Mouse (Mus musculus) G1E (cell line): ENCODE results near the gene Prkaca. TPM values are rescaled to one million over a fixed set of nuclear protein-coding genes. Genes with fewer than 3 reads are reported as not detected.

Experiments
- ATAC-seq: 2 replicates; pipeline ENCODE4 v1.8.0; 2016; ENCODE audit warnings: mild to moderate bottlenecking; ENCODE audit not compliant: insufficient number of reproducible peaks, poor library complexity, low FRiP score, severe bottlenecking; ENCODE audit errors: extremely low read depth
- DNase-seq: peaks from one replicate; pipeline ENCODE4 v3.0.0; 2012; ENCODE audit warnings: low spot score
- H3K27me3 ChIP-seq: 2 replicates; pipeline ENCODE4 v1.6.1; 2012; ENCODE audit warnings: mild to moderate bottlenecking, low read length, inconsistent platforms; ENCODE audit not compliant: insufficient read depth
- H3K36me3 ChIP-seq: replicated peaks from 2 replicates; pipeline ENCODE3; 2012; ENCODE audit warnings: mild to moderate bottlenecking, inconsistent platforms
- H3K4me1 ChIP-seq: 2 replicates; pipeline ENCODE4 v1.6.1; 2012; ENCODE audit warnings: low read depth, low read length, inconsistent platforms, mixed read lengths; ENCODE audit not compliant: insufficient read depth
- H3K4me3 ChIP-seq: 2 replicates; pipeline ENCODE4 v1.5.1; 2012; ENCODE audit warnings: low read depth, mild to moderate bottlenecking, inconsistent platforms, low read length, moderate library complexity, mixed read lengths
- H3K9me3 ChIP-seq: replicated peaks from 2 replicates; pipeline ENCODE4 v1.6.1; 2012; ENCODE audit warnings: inconsistent platforms
- CTCF ChIP-seq: IDR thresholded peaks from 2 replicates; pipeline ENCODE4 v1.5.1; 2012; ENCODE audit warnings: low read depth, low read length, inconsistent platforms, mixed read lengths
- GATA1 ChIP-seq: IDR thresholded peaks from 2 replicates; pipeline ENCODE4 v1.6.1; 2012; ENCODE audit warnings: borderline replicate concordance, low read length, inconsistent platforms, mixed read lengths
- GATA2 ChIP-seq: IDR thresholded peaks from 2 replicates; pipeline ENCODE4 v1.6.1; 2012; ENCODE audit warnings: low read depth, low read length, inconsistent platforms, borderline replicate concordance
- POLR2AphosphoS5 ChIP-seq: IDR thresholded peaks from 2 replicates; pipeline ENCODE4 v1.6.1; 2012; ENCODE audit warnings: low read depth, low read length, inconsistent platforms; ENCODE audit not compliant: insufficient replicate concordance
- TAL1 ChIP-seq: conservative IDR thresholded peaks from 2 replicates; pipeline ENCODE4 v1.6.1; 2012; ENCODE audit warnings: low read depth, low read length, inconsistent platforms, mixed read lengths
- polyA plus RNA-seq: library from polyadenylated mRNA; stranded (reverse); fragments of >175 nt; gene quantifications from 2 replicates; pipeline ENCODE4 v1.2.3, GENCODE M21; 2012
- total RNA-seq, 2 experiments: library from RNA; stranded (forward) in 1 of 2; stranded (reverse) in 1 of 2; fragments of 200-1000 nt in 1 of 2; fragments of >200 nt in 1 of 2; fragmentation: Nextera tagmentation in 1 of 2; gene quantifications; 2 replicates each; pipeline ENCODE4 v1.2.3; 2014 to 2017

The Prkaca gene
- total and polyA plus RNA-seq, 3 experiments = 32.2 to 99.3 (median 46.9) TPM

DNA sequence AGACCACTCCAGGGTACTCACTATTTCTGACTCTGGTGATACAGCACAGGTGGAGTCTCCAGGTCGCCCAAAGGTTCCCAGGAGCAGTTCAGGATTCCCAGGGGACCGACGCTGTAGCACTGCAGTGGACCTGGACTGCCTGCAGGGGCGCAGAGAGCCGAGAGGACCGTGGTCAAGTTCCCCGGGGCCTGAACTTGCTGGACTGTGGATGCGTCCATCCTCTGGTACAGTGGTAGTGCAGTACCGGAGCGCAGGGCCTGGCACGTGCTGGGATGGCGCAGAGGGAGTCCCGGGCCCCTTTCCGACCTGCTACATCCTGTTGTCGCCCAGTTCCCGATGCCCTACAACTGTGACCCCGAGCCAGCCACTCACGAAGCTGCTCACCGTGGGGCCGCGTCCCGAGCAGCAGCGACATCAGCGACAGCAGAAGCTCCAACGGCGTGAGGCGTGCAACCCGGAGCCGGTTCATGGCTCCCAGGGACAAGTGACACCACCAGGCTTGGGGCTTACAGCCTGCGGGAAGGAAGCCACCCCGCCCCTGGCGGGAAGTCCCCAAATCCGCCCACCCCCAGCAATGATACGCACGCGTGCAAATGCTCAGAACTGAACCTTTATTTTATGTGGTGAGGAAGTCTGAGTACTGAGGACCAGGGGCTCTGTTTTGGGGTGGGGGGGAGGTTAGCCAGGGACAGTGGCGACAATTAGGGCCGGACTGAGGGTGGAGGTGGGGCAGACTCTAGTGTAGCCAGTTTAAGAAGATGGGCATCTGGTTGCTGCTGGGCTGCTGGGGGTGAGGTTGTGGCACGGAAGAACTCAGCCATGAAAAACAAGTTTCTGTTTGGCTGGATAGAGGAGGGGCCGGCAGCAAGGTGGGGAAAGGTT lies 69.5 kb downstream of the Prkaca start, which contains the start of gene Il27ra:
TSS of gene Il27ra (minus strand) at position 524 of the 882 bp plus-strand sequence.
- H3K36me3 ChIP-seq = no peaks in the 10 kb centered on the region
- no peak for ATAC-seq
- H3K4me1 ChIP-seq = no peaks in the 10 kb centered on the region; the same call in 1 of the 2 replicates
- 0 out of 2 replicates have a peak, but pooled peaks cover 2% of the 10 kb centered on the region for H3K9me3 ChIP-seq
- no peak for DNase-seq
- peaks cover 37% of the 10 kb centered on the region for H3K27me3 ChIP-seq
- H3K4me3 ChIP-seq = no peak within 1 kb of the TSS
- no peak for TF ChIP-seq GATA1
- TF ChIP-seq GATA2 = no peak
- TF ChIP-seq TAL1 = no peak
- no peak for TF ChIP-seq POLR2AphosphoS5
- TF ChIP-seq CTCF = no peak

DNA sequence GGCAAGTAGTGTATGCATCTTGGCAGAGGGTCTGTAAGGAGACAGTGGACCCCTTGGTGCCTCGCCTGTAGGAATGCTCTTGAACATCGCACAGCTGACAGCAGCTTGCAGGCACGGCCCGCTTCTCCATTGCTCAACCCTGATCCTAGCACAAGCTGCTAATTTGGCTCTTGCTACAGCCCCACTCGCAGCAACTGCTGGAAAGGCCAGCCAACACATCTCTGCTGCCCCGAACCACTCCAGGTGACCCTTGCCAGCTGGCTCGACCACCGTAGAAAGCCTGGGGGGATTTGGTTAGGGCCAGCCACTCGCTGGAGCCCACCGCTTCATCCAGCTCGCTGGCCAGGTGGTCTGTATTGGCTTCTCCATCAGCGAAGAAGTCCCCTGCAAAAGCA lies 70.2 kb downstream of the Prkaca start:
- TF ChIP-seq GATA2 = no peak
- no peak for TF ChIP-seq TAL1
- no peak for TF ChIP-seq GATA1
- no peak for TF ChIP-seq POLR2AphosphoS5
- no peak for TF ChIP-seq CTCF
- no peaks in the 10 kb centered on the region; the same call in 1 of the 2 replicates for H3K4me1 ChIP-seq
- H3K27me3 ChIP-seq = peaks cover 37% of the 10 kb centered on the region
- H3K36me3 ChIP-seq = no peaks in the 10 kb centered on the region
- 0 out of 2 replicates have a peak, but pooled peaks cover 2% of the 10 kb centered on the region for H3K9me3 ChIP-seq
- ATAC-seq (no peak), DNase-seq (no peak)
- H3K4me3 ChIP-seq = no peak overlapping the region

GRCm38 (mm10) chr8:84044103-84044502 lies 71.3 kb downstream of the Prkaca start:
- Histone ChIP-seq H3K4me3 (no peak overlapping the region), H3K4me1 (no peaks in the 10 kb centered on the region; the same call in 1 of the 2 replicates), H3K9me3 (0 out of 2 replicates have a peak, but pooled peaks cover 2% of the 10 kb centered on the region), H3K27me3 (peaks cover 41% of the 10 kb centered on the region), H3K36me3 (no peaks in the 10 kb centered on the region)
- no peak for DNase-seq
- ATAC-seq = no peak
- TF ChIP-seq GATA1 (no peak), POLR2AphosphoS5 (no peak), TAL1 (no peak), CTCF (no peak), GATA2 (no peak)

DNA sequence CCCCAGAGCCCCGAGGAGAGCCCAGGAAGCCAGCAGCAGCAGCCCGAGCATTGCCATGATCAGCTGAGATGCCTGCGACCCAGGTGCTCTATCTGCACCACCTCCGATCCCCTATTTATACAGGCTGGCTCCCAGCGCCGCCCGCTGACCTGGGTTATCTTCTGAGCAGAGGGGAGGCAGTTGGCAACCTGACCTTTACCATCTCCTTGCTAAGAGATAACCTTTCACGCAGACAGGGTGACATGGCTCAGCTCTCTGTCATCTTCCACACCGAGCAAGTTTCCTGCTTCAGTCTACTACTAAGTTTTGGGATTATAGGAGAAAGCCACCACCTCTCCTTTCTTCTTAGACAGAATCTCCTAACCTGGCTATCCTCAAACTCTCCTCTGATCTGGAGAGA lies 72.1 kb downstream of the Prkaca start, which contains the start of gene Rln3:
TSS of gene Rln3 (minus strand) at position 101 of the 400 bp plus-strand sequence.
- 0 out of 2 replicates have a peak, but pooled peaks cover 2% of the 10 kb centered on the region for H3K9me3 ChIP-seq
- H3K27me3 ChIP-seq = peaks cover 41% of the 10 kb centered on the region
- ATAC-seq = no peak
- no peak for TF ChIP-seq GATA2
- no peak for TF ChIP-seq POLR2AphosphoS5
- no peak for TF ChIP-seq TAL1
- TF ChIP-seq CTCF = no peak
- no peak for TF ChIP-seq GATA1
- H3K4me1 ChIP-seq = no peaks in the 10 kb centered on the region; the same call in 1 of the 2 replicates
- no peak for DNase-seq
- no peak within 1 kb of the TSS for H3K4me3 ChIP-seq
- H3K36me3 ChIP-seq = no peaks in the 10 kb centered on the region

Other genes with a start within 250 kb of the Prkaca start
- 223 and 228 TPM in 2 replicates for gene Adgre5, start 231.7 kb upstream of the Prkaca start, total RNA-seq (2014; fragmentation: Nextera tagmentation)
- 405 and 468 TPM in 2 replicates for gene Adgre5, start 231.7 kb upstream of the Prkaca start, total RNA-seq (2017)
- 69.3 and 92.9 TPM in 2 replicates for gene Adgre5, start 231.7 kb upstream of the Prkaca start, polyA plus RNA-seq
- gene Adgrl1, start 72.9 kb upstream of the Prkaca start, total RNA-seq (2014; fragmentation: Nextera tagmentation) = 31.2 and 35.2 TPM in 2 replicates
- gene Adgrl1, start 72.9 kb upstream of the Prkaca start, total RNA-seq (2017) = 9.1 and 11.3 TPM in 2 replicates
- 18.5 and 20.7 TPM in 2 replicates for gene Adgrl1, start 72.9 kb upstream of the Prkaca start, polyA plus RNA-seq
- gene Gm10644, start 17.8 kb upstream of the Prkaca start, total RNA-seq (2014; fragmentation: Nextera tagmentation) = 0.83 and 1.7 TPM in 2 replicates
- gene Gm10644, start 17.8 kb upstream of the Prkaca start, total RNA-seq (2017) = 0.81 and 0.82 TPM in 2 replicates
- 0.10 and 0.16 TPM in 2 replicates for gene Gm10644, start 17.8 kb upstream of the Prkaca start, polyA plus RNA-seq
- 87.4 and 120 TPM in 2 replicates for gene Asf1b, start 17.5 kb upstream of the Prkaca start, total RNA-seq (2014; fragmentation: Nextera tagmentation)
- gene Asf1b, start 17.5 kb upstream of the Prkaca start, total RNA-seq (2017) = 88.6 and 104 TPM in 2 replicates
- 288 and 383 TPM in 2 replicates for gene Asf1b, start 17.5 kb upstream of the Prkaca start, polyA plus RNA-seq
- 88.0 and 93.8 TPM in 2 replicates for gene Samd1, start 24.7 kb downstream of the Prkaca start, total RNA-seq (2014; fragmentation: Nextera tagmentation)
- 64.1 and 80.8 TPM in 2 replicates for gene Samd1, start 24.7 kb downstream of the Prkaca start, total RNA-seq (2017)
- 246 and 262 TPM in 2 replicates for gene Samd1, start 24.7 kb downstream of the Prkaca start, polyA plus RNA-seq
- 0.78 TPM in 1 of 2 replicates, not detected in the other for gene 1700067K01Rik, start 28.5 kb downstream of the Prkaca start, total RNA-seq (2014; fragmentation: Nextera tagmentation)
- gene 1700067K01Rik, start 28.5 kb downstream of the Prkaca start, total RNA-seq (2017) = 0.35 and 0.82 TPM in 2 replicates
- gene 1700067K01Rik, start 28.5 kb downstream of the Prkaca start, polyA plus RNA-seq = 0.92 and 1.2 TPM in 2 replicates
- not detected in 2 replicates for gene 2210011C24Rik, start 39.2 kb downstream of the Prkaca start, total RNA-seq (2014; fragmentation: Nextera tagmentation)
- not detected in 2 replicates for gene 2210011C24Rik, start 39.2 kb downstream of the Prkaca start, total RNA-seq (2017)
- gene 2210011C24Rik, start 39.2 kb downstream of the Prkaca start, polyA plus RNA-seq = not detected in 2 replicates
- not detected in 2 replicates for gene Palm3, start 48.5 kb downstream of the Prkaca start, total RNA-seq (2014; fragmentation: Nextera tagmentation)
- gene Palm3, start 48.5 kb downstream of the Prkaca start, total RNA-seq (2017) = 0.06 TPM in 1 of 2 replicates, not detected in the other
- gene Palm3, start 48.5 kb downstream of the Prkaca start, polyA plus RNA-seq = 0.12 and 0.15 TPM in 2 replicates
- gene Il27ra, start 69.6 kb downstream of the Prkaca start, total RNA-seq (2014; fragmentation: Nextera tagmentation) = not detected in 2 replicates
- gene Il27ra, start 69.6 kb downstream of the Prkaca start, total RNA-seq (2017) = not detected in 2 replicates
- gene Il27ra, start 69.6 kb downstream of the Prkaca start, polyA plus RNA-seq = not detected in 2 replicates
- not detected in 2 replicates for gene Rln3, start 72.0 kb downstream of the Prkaca start, total RNA-seq (2014; fragmentation: Nextera tagmentation)
- not detected in 2 replicates for gene Rln3, start 72.0 kb downstream of the Prkaca start, total RNA-seq (2017)
- not detected in 2 replicates for gene Rln3, start 72.0 kb downstream of the Prkaca start, polyA plus RNA-seq
- 1.1 and 2.0 TPM in 2 replicates for gene Gm10643, start 92.1 kb downstream of the Prkaca start, total RNA-seq (2014; fragmentation: Nextera tagmentation)
- 1.3 and 1.6 TPM in 2 replicates for gene Gm10643, start 92.1 kb downstream of the Prkaca start, total RNA-seq (2017)
- gene Gm10643, start 92.1 kb downstream of the Prkaca start, polyA plus RNA-seq = 0.05 and 0.09 TPM in 2 replicates
- gene Rfx1, start 93.8 kb downstream of the Prkaca start, total RNA-seq (2014; fragmentation: Nextera tagmentation) = 12.0 and 14.3 TPM in 2 replicates
- gene Rfx1, start 93.8 kb downstream of the Prkaca start, total RNA-seq (2017) = 2.4 and 2.9 TPM in 2 replicates
- gene Rfx1, start 93.8 kb downstream of the Prkaca start, polyA plus RNA-seq = 41.4 and 44.5 TPM in 2 replicates
- 15.7 and 16.3 TPM in 2 replicates for gene Dcaf15, start 131.8 kb downstream of the Prkaca start, total RNA-seq (2014; fragmentation: Nextera tagmentation)
- 16.4 and 20.2 TPM in 2 replicates for gene Dcaf15, start 131.8 kb downstream of the Prkaca start, total RNA-seq (2017)
- 51.8 and 68.1 TPM in 2 replicates for gene Dcaf15, start 131.8 kb downstream of the Prkaca start, polyA plus RNA-seq
- gene Podnl1, start 153.0 kb downstream of the Prkaca start, total RNA-seq (2014; fragmentation: Nextera tagmentation) = not detected in 2 replicates
- 0.06 TPM in 1 of 2 replicates, not detected in the other for gene Podnl1, start 153.0 kb downstream of the Prkaca start, total RNA-seq (2017)
- 0.05 and 0.06 TPM in 2 replicates for gene Podnl1, start 153.0 kb downstream of the Prkaca start, polyA plus RNA-seq
- gene Cc2d1a, start 174.9 kb downstream of the Prkaca start, total RNA-seq (2014; fragmentation: Nextera tagmentation) = 7.9 and 9.6 TPM in 2 replicates
- 4.8 and 5.1 TPM in 2 replicates for gene Cc2d1a, start 174.9 kb downstream of the Prkaca start, total RNA-seq (2017)
- gene Cc2d1a, start 174.9 kb downstream of the Prkaca start, polyA plus RNA-seq = 21.3 and 25.5 TPM in 2 replicates
- gene 4930432K21Rik, start 175.0 kb downstream of the Prkaca start, total RNA-seq (2014; fragmentation: Nextera tagmentation) = 0.34 TPM in 1 of 2 replicates, not detected in the other
- gene 4930432K21Rik, start 175.0 kb downstream of the Prkaca start, total RNA-seq (2017) = 0.55 and 0.58 TPM in 2 replicates
- 0.08 and 0.11 TPM in 2 replicates for gene 4930432K21Rik, start 175.0 kb downstream of the Prkaca start, polyA plus RNA-seq
- gene Nanos3, start 212.2 kb downstream of the Prkaca start, total RNA-seq (2014; fragmentation: Nextera tagmentation) = not detected in 2 replicates
- not detected in 2 replicates for gene Nanos3, start 212.2 kb downstream of the Prkaca start, total RNA-seq (2017)
- gene Nanos3, start 212.2 kb downstream of the Prkaca start, polyA plus RNA-seq = 0.19 TPM in 1 of 2 replicates, not detected in the other